Mouse (Mus musculus) intestine, embryonic 15.5 days (tissue): ENCODE data around the gene Pygl. TPM values are rescaled to one million over a fixed set of nuclear protein-coding genes. Genes with fewer than 3 reads are reported as not detected.

Experiments
- ATAC-seq: fragments of 200-750 bp; cut with Nextera tagmentation; 2 replicates; pipeline ENCODE4 v1.8.0; 2017; ENCODE audit warnings: moderate TSS enrichment, moderate library complexity
- H3K27ac ChIP-seq: fragments of 300-500 bp; sonication (generic); 2 replicates; pipeline ENCODE4 v1.5.1; 2015; ENCODE audit warnings: mild to moderate bottlenecking, inconsistent platforms
- H3K27me3 ChIP-seq: fragments of 300-500 bp; sonication (generic); replicated peaks from 2 replicates; pipeline ENCODE4 v1.6.1; 2015; ENCODE audit warnings: inconsistent platforms
- H3K36me3 ChIP-seq: fragments of 300-500 bp; sonication (generic); 2 replicates; pipeline ENCODE4 v1.6.1; 2015; ENCODE audit warnings: inconsistent platforms
- H3K4me1 ChIP-seq: fragments of 300-500 bp; sonication (generic); replicated peaks from 2 replicates; pipeline ENCODE4 v1.6.1; 2015; ENCODE audit warnings: inconsistent platforms
- H3K4me2 ChIP-seq: fragments of 300-500 bp; sonication (generic); replicated peaks from 2 replicates; pipeline ENCODE4 v1.6.1; 2015; ENCODE audit warnings: mild to moderate bottlenecking, inconsistent platforms
- H3K4me3 ChIP-seq: fragments of 300-500 bp; sonication (generic); replicated peaks from 2 replicates; pipeline ENCODE4 v1.5.1; 2015; ENCODE audit warnings: inconsistent platforms
- H3K9ac ChIP-seq: fragments of 300-500 bp; sonication (generic); 2 replicates; pipeline ENCODE4 v1.6.1; 2015; ENCODE audit warnings: inconsistent platforms
- H3K9me3 ChIP-seq: fragments of 300-500 bp; sonication (generic); 2 replicates; pipeline ENCODE4 v1.6.1; 2016; ENCODE audit warnings: inconsistent platforms
- WGBS: fragments of 180-500 bp; shearing (Covaris S2); methylation state at CpG from one replicate; pipeline ENCODE4 v1.1.7; 2015; 5-methylcytosine and 5-hydroxymethylcytosine counted together
- polyA plus RNA-seq: library from polyadenylated mRNA; unstranded; fragments of >200 nt; fragmentation: Nextera tagmentation; extraction: Ambion mirVana; gene quantifications from 2 replicates; pipeline ENCODE4 v1.2.1, GENCODE M21; 2015

Pygl gene
- polyA plus RNA-seq, 1 experiment from 2014 or later: 24.3 TPM

- Histone ChIP-seq H3K4me1 (no peaks in the 10 kb centered on the region), H3K9ac (no peak overlapping the region), H3K4me3 (no peak overlapping the region), H3K27me3 (no peaks in the 10 kb centered on the region), H3K27ac (no peak overlapping the region), H3K9me3 (no peaks in the 10 kb centered on the region), H3K36me3 (no peaks in the 10 kb centered on the region), H3K4me2 (no peak overlapping the region)
- 59% methylated on average over 15 of the region's 15 CpGs for WGBS
- ATAC-seq: no peak
Measured at GRCm38 (mm10) chr12:70247683-70248474, 16.6 kb upstream of the Pygl start.

GRCm38 (mm10) chr12:70242550-70242949 is 11.3 kb upstream of the Pygl start:
- 81% methylated on average over 7 of the region's 7 CpGs for WGBS
- no peak for ATAC-seq
- no peaks in the 10 kb centered on the region for H3K36me3 ChIP-seq

GRCm38 (mm10) chr12:70239741-70240140 is 8.5 kb upstream of the Pygl start:
- no peaks in the 10 kb centered on the region for H3K9me3 ChIP-seq
- H3K27ac ChIP-seq: no peak overlapping the region
- H3K4me2 ChIP-seq: no peak overlapping the region
- 68% methylated on average over 5 of the region's 5 CpGs for WGBS
- no peak for ATAC-seq
- H3K27me3 ChIP-seq: no peaks in the 10 kb centered on the region
- H3K4me1 ChIP-seq: no peaks in the 10 kb centered on the region; the same call in 1 of the 2 replicates
- no peaks in the 10 kb centered on the region for H3K36me3 ChIP-seq
- H3K4me3 ChIP-seq: no peak overlapping the region
- no peak overlapping the region for H3K9ac ChIP-seq

More at GRCm38 (mm10) chr12:70242550-70242949, 11.3 kb upstream of the Pygl start:
- H3K4me2 ChIP-seq: no peak overlapping the region
- no peaks in the 10 kb centered on the region for H3K9me3 ChIP-seq
- H3K27me3 ChIP-seq: no peaks in the 10 kb centered on the region
- no peak overlapping the region for H3K4me3 ChIP-seq
- H3K9ac ChIP-seq: no peak overlapping the region
- H3K4me1 ChIP-seq: no peaks in the 10 kb centered on the region
- no peak overlapping the region for H3K27ac ChIP-seq

GRCm38 (mm10) chr12:70238604-70239003 is 7.3 kb upstream of the Pygl start:
- Histone ChIP-seq H3K36me3 (no peaks in the 10 kb centered on the region), H3K4me2 (no peak overlapping the region), H3K9ac (no peak overlapping the region), H3K9me3 (no peaks in the 10 kb centered on the region), H3K4me3 (no peak overlapping the region), H3K27ac (no peak overlapping the region), H3K4me1 (no peaks in the 10 kb centered on the region; the same call in 1 of the 2 replicates), H3K27me3 (no peaks in the 10 kb centered on the region)
- ATAC-seq: no peak
- 74% methylated on average over 8 of the region's 8 CpGs for WGBS

- peak; percentile 80 for ATAC-seq
Measured at GRCm38 (mm10) chr12:70234938-70235484, 3.7 kb upstream of the Pygl start.

GRCm38 (mm10) chr12:70234411-70234810 is 3.1 kb upstream of the Pygl start:
- H3K4me3 ChIP-seq: no peak overlapping the region
- H3K9ac ChIP-seq: no peak overlapping the region
- no peaks in the 10 kb centered on the region for H3K36me3 ChIP-seq
- H3K27ac ChIP-seq: no peak overlapping the region
- H3K4me2 ChIP-seq: no peak overlapping the region
- ATAC-seq: peak; percentile 74
- peaks cover 6% of the 10 kb centered on the region; the same call in 1 of the 2 replicates for H3K4me1 ChIP-seq
- no peaks in the 10 kb centered on the region for H3K27me3 ChIP-seq
- H3K9me3 ChIP-seq: no peaks in the 10 kb centered on the region
- 13% methylated on average over 6 of the region's 6 CpGs for WGBS

More at GRCm38 (mm10) chr12:70234938-70235484, 3.7 kb upstream of the Pygl start:
- WGBS: 11% methylated on average over 13 of the region's 13 CpGs
- Histone ChIP-seq H3K36me3 (no peaks in the 10 kb centered on the region), H3K9ac (peak overlapping the region; percentile 49), H3K9me3 (no peaks in the 10 kb centered on the region), H3K4me2 (peak overlapping the region; percentile 79), H3K4me3 (peak overlapping the region; percentile 39), H3K27ac (no peak overlapping the region; the same call in 1 of the 2 replicates), H3K4me1 (peaks cover 6% of the 10 kb centered on the region; the same call in 1 of the 2 replicates), H3K27me3 (no peaks in the 10 kb centered on the region)

- H3K9ac ChIP-seq: no peak overlapping the region
- 82% methylated on average over 6 of the region's 6 CpGs for WGBS
- no peak overlapping the region for H3K27ac ChIP-seq
- no peak overlapping the region for H3K4me2 ChIP-seq
- H3K27me3 ChIP-seq: no peaks in the 10 kb centered on the region
- H3K36me3 ChIP-seq: no peaks in the 10 kb centered on the region
- no peaks in the 10 kb centered on the region for H3K9me3 ChIP-seq
- H3K4me1 ChIP-seq: peaks cover 6% of the 10 kb centered on the region; the same call in 1 of the 2 replicates
- ATAC-seq: no peak
- H3K4me3 ChIP-seq: no peak overlapping the region
Measured at GRCm38 (mm10) chr12:70233637-70234315, 2.5 kb upstream of the Pygl start.

GRCm38 (mm10) chr12:70232020-70232544 is 794 bp upstream of the Pygl start:
- Histone ChIP-seq H3K4me2 (no peak overlapping the region), H3K27me3 (no peaks in the 10 kb centered on the region), H3K4me3 (no peak overlapping the region), H3K9ac (no peak overlapping the region), H3K36me3 (no peaks in the 10 kb centered on the region), H3K4me1 (peaks cover 9% of the 10 kb centered on the region), H3K27ac (no peak overlapping the region), H3K9me3 (no peaks in the 10 kb centered on the region)
- WGBS: 45% methylated on average over 5 of the region's 5 CpGs
- no peak for ATAC-seq

- Histone ChIP-seq H3K9ac (no peak overlapping the region), H3K4me1 (peaks cover 11% of the 10 kb centered on the region; the same call in 1 of the 2 replicates), H3K4me3 (no peak overlapping the region), H3K27ac (peak overlapping the region; percentile 58; the same call in 1 of the 2 replicates), H3K9me3 (no peaks in the 10 kb centered on the region), H3K36me3 (no peaks in the 10 kb centered on the region), H3K4me2 (peak overlapping the region; percentile 92), H3K27me3 (no peaks in the 10 kb centered on the region)
- peak; percentile 26; the same call in 1 of the 2 replicates for ATAC-seq
- 66% methylated on average over 11 of the region's 11 CpGs for WGBS
Measured at GRCm38 (mm10) chr12:70228155-70228554, 3.1 kb downstream of the Pygl start.

- Histone ChIP-seq H3K4me2 (peak overlapping the region; percentile 92), H3K36me3 (no peaks in the 10 kb centered on the region), H3K27me3 (no peaks in the 10 kb centered on the region), H3K4me1 (peaks cover 11% of the 10 kb centered on the region; the same call in 1 of the 2 replicates), H3K27ac (peak overlapping the region; percentile 58; the same call in 1 of the 2 replicates), H3K4me3 (peak overlapping the region; percentile 54), H3K9ac (peak overlapping the region; percentile 54), H3K9me3 (no peaks in the 10 kb centered on the region)
- 2% methylated on average over 52 of the region's 52 CpGs for WGBS
- peak; percentile 97 for ATAC-seq
Measured at GRCm38 (mm10) chr12:70227121-70227932, 4.0 kb downstream of the Pygl start.

GRCm38 (mm10) chr12:70226655-70227054 is 4.6 kb downstream of the Pygl start:
- Histone ChIP-seq H3K27me3 (no peaks in the 10 kb centered on the region), H3K36me3 (no peaks in the 10 kb centered on the region), H3K9ac (peak overlapping the region; percentile 54), H3K4me1 (peaks cover 6% of the 10 kb centered on the region; the same call in 1 of the 2 replicates), H3K4me3 (peak overlapping the region; percentile 54), H3K4me2 (peak overlapping the region; percentile 92), H3K9me3 (no peaks in the 10 kb centered on the region), H3K27ac (peak overlapping the region; percentile 58; the same call in 1 of the 2 replicates)
- 0 out of 2 replicates have a peak, but pooled peaks have one; percentile 2 for ATAC-seq
- 27% methylated on average over 5 of the region's 5 CpGs for WGBS
